Mouse (Mus musculus): ENCODE results near the gene Mcpt4. TPM values are rescaled to one million over a fixed set of nuclear protein-coding genes. Genes with fewer than 3 reads are reported as not detected.

Mcpt4 gene
- total and polyA plus RNA-seq, 3 experiments = not detected

DNA sequence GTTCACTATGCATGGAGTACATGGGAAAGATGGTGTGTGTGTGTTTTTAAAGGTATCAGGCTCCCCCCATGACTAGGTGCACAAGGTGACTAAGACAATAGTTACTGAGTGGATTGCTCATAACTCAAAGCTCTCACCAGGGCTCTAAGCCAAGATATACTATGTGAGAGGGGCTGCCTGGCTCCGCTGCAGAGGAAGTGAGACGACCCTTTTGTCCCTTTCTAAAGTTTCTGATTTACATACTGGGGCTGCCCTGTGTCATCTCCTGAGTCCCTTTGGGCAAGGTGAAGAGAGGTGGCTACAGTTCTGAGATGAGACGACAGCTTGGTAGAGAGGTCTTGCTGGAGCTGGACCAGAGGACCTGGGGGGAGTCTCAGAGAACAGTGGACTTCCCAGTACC is 49.0 kb downstream of the Mcpt4 start:
- dilution Hi-C loops (cut with MboI; ENCODE audit: extremely low pct_ligation_motif_present, extremely low pct_unique_long_range_greater_than_20kb, low sequenced_read_pairs) = no loop called here
- Histone ChIP-seq H3K27ac (ENCODE audit: insufficient read depth, low read depth) (peak overlapping the region; percentile 72; the same call in 1 of the 2 replicates), H3K27me3 (replicated peaks) (no peaks in the 10 kb centered on the region), H3K36me3 (replicated peaks in 1 of 2; ENCODE audit: control insufficient read depth in 1 of 2, insufficient read depth in 1 of 2, low read length in 1 of 2) (no peaks in the 10 kb centered on the region), H3K4me2 (ENCODE audit: insufficient read depth, low read depth, poor library complexity, severe bottlenecking) (peak overlapping the region; percentile 21), H3K4me3 (replicated peaks in 1 of 3; ENCODE audit: low read depth in 2 of 3, low read length in 2 of 3, poor library complexity in 1 of 3) (no peak overlapping the region), H3K9ac (ENCODE audit: insufficient read depth, low read depth) (no peak overlapping the region), H3K4me1 (ENCODE audit: control insufficient read depth in 1 of 2, insufficient read depth in 2 of 2) (peaks cover 23 to 28% of the 10 kb centered on the region in 2 experiments), H3K9me3 (replicated peaks; ENCODE audit: low read length) (no peaks in the 10 kb centered on the region), H3K79me2 (replicated peaks; ENCODE audit: control insufficient read depth, extremely low read depth, insufficient read depth, poor library complexity, severe bottlenecking) (no peaks in the 10 kb centered on the region)
- in situ Hi-C loops (cut with MboI; ENCODE audit: low pct_ligation_motif_present, low pct_unique_long_range_greater_than_20kb, low sequenced_read_pairs) = no loop called here
- peak; percentile 39 for DNase-seq (ENCODE audit: extremely low read depth)
- TF ChIP-seq ZKSCAN1 (IDR thresholded peaks at IDR 0.05; ENCODE audit: borderline replicate concordance, low read depth, low read length) (no peak), EP300 (IDR thresholded peaks at IDR 0.05; ENCODE audit: low read length) (peak; percentile 56; the same call in 1 of the 2 replicates), ZNF384 (IDR thresholded peaks at IDR 0.05; ENCODE audit: low read depth, low read length) (no peak), JUND (conservative IDR thresholded peaks at IDR 0.05; ENCODE audit: low read depth, low read length) (no peak), TCF12 (IDR thresholded peaks at IDR 0.05; ENCODE audit: low read depth, low read length) (peak; percentile 31; the same call in 1 of the 2 replicates), TBP (conservative IDR thresholded peaks at IDR 0.05; ENCODE audit: low read depth, low read length) (0 out of 2 replicates have a peak, but pooled peaks have one; percentile 25), IRF4 (IDR thresholded peaks at IDR 0.05; ENCODE audit: low read depth, low read length) (peak; percentile 85), SMC3 (IDR thresholded peaks at IDR 0.05; ENCODE audit: low read depth, low read length) (no peak), POLR2AphosphoS2 (IDR thresholded peaks at IDR 0.05; ENCODE audit: low read depth, low read length) (no peak), GABPA (IDR thresholded peaks at IDR 0.05; ENCODE audit: insufficient replicate concordance, low read depth, low read length) (no peak)

Other genes with a start within 250 kb of the Mcpt4 start
- gene Nfatc4, start 239.2 kb downstream of the Mcpt4 start, total RNA-seq (2012; rRNA removed) = not detected in 2 replicates
- not detected in 2 replicates for gene Nfatc4, start 239.2 kb downstream of the Mcpt4 start, total RNA-seq (2014; rRNA removed)
- gene Nfatc4, start 239.2 kb downstream of the Mcpt4 start, polyA plus RNA-seq (2012; ENCODE audit: insufficient read length, low read depth) = not detected in 2 replicates
- under 0.01 and 0.04 TPM in 2 replicates for gene Nynrin, start 208.3 kb downstream of the Mcpt4 start, total RNA-seq (2012; rRNA removed)
- not detected in 2 replicates for gene Nynrin, start 208.3 kb downstream of the Mcpt4 start, total RNA-seq (2014; rRNA removed)
- 0.04 and 0.10 TPM in 2 replicates for gene Nynrin, start 208.3 kb downstream of the Mcpt4 start, polyA plus RNA-seq (2012; ENCODE audit: insufficient read length, low read depth)
- gene Cbln3, start 177.9 kb downstream of the Mcpt4 start, total RNA-seq (2012; rRNA removed) = 0.08 and 0.17 TPM in 2 replicates
- gene Cbln3, start 177.9 kb downstream of the Mcpt4 start, total RNA-seq (2014; rRNA removed) = 0.14 and 0.26 TPM in 2 replicates
- 0.14 and 0.24 TPM in 2 replicates for gene Cbln3, start 177.9 kb downstream of the Mcpt4 start, polyA plus RNA-seq (2012; ENCODE audit: insufficient read length, low read depth)
- gene Khnyn, start 177.4 kb downstream of the Mcpt4 start, total RNA-seq (2012; rRNA removed) = 32.8 and 50.6 TPM in 2 replicates
- 31.1 and 35.8 TPM in 2 replicates for gene Khnyn, start 177.4 kb downstream of the Mcpt4 start, total RNA-seq (2014; rRNA removed)
- 29.8 and 31.8 TPM in 2 replicates for gene Khnyn, start 177.4 kb downstream of the Mcpt4 start, polyA plus RNA-seq (2012; ENCODE audit: insufficient read length, low read depth)
- 66.7 and 77.6 TPM in 2 replicates for gene Sdr39u1, start 162.0 kb downstream of the Mcpt4 start, total RNA-seq (2012; rRNA removed)
- 61.4 and 66.0 TPM in 2 replicates for gene Sdr39u1, start 162.0 kb downstream of the Mcpt4 start, total RNA-seq (2014; rRNA removed)
- 73.2 and 90.8 TPM in 2 replicates for gene Sdr39u1, start 162.0 kb downstream of the Mcpt4 start, polyA plus RNA-seq (2012; ENCODE audit: insufficient read length, low read depth)
- not detected in 2 replicates for gene Cma1, start 117.6 kb downstream of the Mcpt4 start, total RNA-seq (2012; rRNA removed)
- gene Cma1, start 117.6 kb downstream of the Mcpt4 start, total RNA-seq (2014; rRNA removed) = not detected in 2 replicates
- gene Cma1, start 117.6 kb downstream of the Mcpt4 start, polyA plus RNA-seq (2012; ENCODE audit: insufficient read length, low read depth) = not detected in 2 replicates
- gene Cma2, start 111.3 kb downstream of the Mcpt4 start, total RNA-seq (2012; rRNA removed) = not detected in 2 replicates
- not detected in 2 replicates for gene Cma2, start 111.3 kb downstream of the Mcpt4 start, total RNA-seq (2014; rRNA removed)
- not detected in 2 replicates for gene Cma2, start 111.3 kb downstream of the Mcpt4 start, polyA plus RNA-seq (2012; ENCODE audit: insufficient read length, low read depth)
- gene Mcpt1, start 44.3 kb downstream of the Mcpt4 start, total RNA-seq (2012; rRNA removed) = 0.17 TPM in 1 of 2 replicates, not detected in the other
- 0.66 and 1.0 TPM in 2 replicates for gene Mcpt1, start 44.3 kb downstream of the Mcpt4 start, total RNA-seq (2014; rRNA removed)
- gene Mcpt1, start 44.3 kb downstream of the Mcpt4 start, polyA plus RNA-seq (2012; ENCODE audit: insufficient read length, low read depth) = 0.39 and 0.41 TPM in 2 replicates
- gene Mcpt9, start 31.8 kb downstream of the Mcpt4 start, total RNA-seq (2012; rRNA removed) = 0.17 and 0.25 TPM in 2 replicates
- gene Mcpt9, start 31.8 kb downstream of the Mcpt4 start, total RNA-seq (2014; rRNA removed) = 0.22 and 0.28 TPM in 2 replicates
- 0.29 TPM in 1 of 2 replicates, not detected in the other for gene Mcpt9, start 31.8 kb downstream of the Mcpt4 start, polyA plus RNA-seq (2012; ENCODE audit: insufficient read length, low read depth)
- 0.13 TPM in 1 of 2 replicates, not detected in the other for gene Mcpt2, start 20.3 kb downstream of the Mcpt4 start, total RNA-seq (2012; rRNA removed)
- not detected in 2 replicates for gene Mcpt2, start 20.3 kb downstream of the Mcpt4 start, total RNA-seq (2014; rRNA removed)
- not detected in 2 replicates for gene Mcpt2, start 20.3 kb downstream of the Mcpt4 start, polyA plus RNA-seq (2012; ENCODE audit: insufficient read length, low read depth)
- gene Mcpt8, start 23.0 kb upstream of the Mcpt4 start, total RNA-seq (2012; rRNA removed) = not detected in 2 replicates
- gene Mcpt8, start 23.0 kb upstream of the Mcpt4 start, total RNA-seq (2014; rRNA removed) = not detected in 2 replicates
- gene Mcpt8, start 23.0 kb upstream of the Mcpt4 start, polyA plus RNA-seq (2012; ENCODE audit: insufficient read length, low read depth) = not detected in 2 replicates
- not detected in 2 replicates for gene Ctsg, start 40.3 kb upstream of the Mcpt4 start, total RNA-seq (2012; rRNA removed)
- gene Ctsg, start 40.3 kb upstream of the Mcpt4 start, total RNA-seq (2014; rRNA removed) = not detected in 2 replicates
- not detected in 2 replicates for gene Ctsg, start 40.3 kb upstream of the Mcpt4 start, polyA plus RNA-seq (2012; ENCODE audit: insufficient read length, low read depth)
- not detected in 2 replicates for gene Gzme, start 58.3 kb upstream of the Mcpt4 start, total RNA-seq (2012; rRNA removed)
- not detected in 2 replicates for gene Gzme, start 58.3 kb upstream of the Mcpt4 start, total RNA-seq (2014; rRNA removed)
- gene Gzme, start 58.3 kb upstream of the Mcpt4 start, polyA plus RNA-seq (2012; ENCODE audit: insufficient read length, low read depth) = not detected in 2 replicates
- gene Gzmd, start 70.3 kb upstream of the Mcpt4 start, total RNA-seq (2012; rRNA removed) = not detected in 2 replicates
- not detected in 2 replicates for gene Gzmd, start 70.3 kb upstream of the Mcpt4 start, total RNA-seq (2014; rRNA removed)
- gene Gzmd, start 70.3 kb upstream of the Mcpt4 start, polyA plus RNA-seq (2012; ENCODE audit: insufficient read length, low read depth) = not detected in 2 replicates
- gene Gzmg, start 97.3 kb upstream of the Mcpt4 start, total RNA-seq (2012; rRNA removed) = not detected in 2 replicates
- gene Gzmg, start 97.3 kb upstream of the Mcpt4 start, total RNA-seq (2014; rRNA removed) = not detected in 2 replicates
- gene Gzmg, start 97.3 kb upstream of the Mcpt4 start, polyA plus RNA-seq (2012; ENCODE audit: insufficient read length, low read depth) = not detected in 2 replicates
- gene Gzmn, start 112.3 kb upstream of the Mcpt4 start, total RNA-seq (2012; rRNA removed) = not detected in 2 replicates
- gene Gzmn, start 112.3 kb upstream of the Mcpt4 start, total RNA-seq (2014; rRNA removed) = not detected in 2 replicates
- not detected in 2 replicates for gene Gzmn, start 112.3 kb upstream of the Mcpt4 start, polyA plus RNA-seq (2012; ENCODE audit: insufficient read length, low read depth)
- not detected in 2 replicates for gene Gzmf, start 149.1 kb upstream of the Mcpt4 start, total RNA-seq (2012; rRNA removed)
- not detected in 2 replicates for gene Gzmf, start 149.1 kb upstream of the Mcpt4 start, total RNA-seq (2014; rRNA removed)
- gene Gzmf, start 149.1 kb upstream of the Mcpt4 start, polyA plus RNA-seq (2012; ENCODE audit: insufficient read length, low read depth) = not detected in 2 replicates
- not detected in 2 replicates for gene Gzmc, start 172.3 kb upstream of the Mcpt4 start, total RNA-seq (2012; rRNA removed)
- not detected in 2 replicates for gene Gzmc, start 172.3 kb upstream of the Mcpt4 start, total RNA-seq (2014; rRNA removed)
- gene Gzmc, start 172.3 kb upstream of the Mcpt4 start, polyA plus RNA-seq (2012; ENCODE audit: insufficient read length, low read depth) = not detected in 2 replicates
- not detected in 2 replicates for gene Gzmb, start 199.9 kb upstream of the Mcpt4 start, total RNA-seq (2012; rRNA removed)
- not detected in 2 replicates for gene Gzmb, start 199.9 kb upstream of the Mcpt4 start, total RNA-seq (2014; rRNA removed)
- not detected in 2 replicates for gene Gzmb, start 199.9 kb upstream of the Mcpt4 start, polyA plus RNA-seq (2012; ENCODE audit: insufficient read length, low read depth)